Mouse (Mus musculus): ENCODE measurements around the gene Pnrc1.

The Pnrc1 gene

DNA sequence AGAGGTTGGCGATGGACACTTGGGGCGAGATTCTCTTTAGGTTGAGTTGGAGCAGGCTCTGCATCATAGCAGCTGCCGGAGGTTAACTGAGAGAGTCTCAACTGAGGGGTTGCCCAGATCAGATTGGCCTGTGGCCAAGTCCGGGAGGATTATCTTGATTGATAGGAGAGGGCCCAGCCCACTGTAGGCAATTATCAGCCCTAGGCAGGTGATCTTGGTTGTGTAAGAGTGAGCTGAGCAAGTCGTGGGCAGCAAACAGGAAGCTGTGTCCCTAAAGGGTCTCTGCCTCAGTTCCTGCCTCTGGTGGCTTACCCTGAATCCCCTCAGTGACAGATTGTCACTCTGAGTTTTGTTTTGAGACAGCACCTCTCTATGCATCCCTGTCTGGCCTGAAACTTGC lies 47.4 kb downstream of the Pnrc1 start:
- in situ Hi-C loops (cut with MboI; ENCODE audit: unreplicated experiment in 2 of 2) = no loop called here

DNA sequence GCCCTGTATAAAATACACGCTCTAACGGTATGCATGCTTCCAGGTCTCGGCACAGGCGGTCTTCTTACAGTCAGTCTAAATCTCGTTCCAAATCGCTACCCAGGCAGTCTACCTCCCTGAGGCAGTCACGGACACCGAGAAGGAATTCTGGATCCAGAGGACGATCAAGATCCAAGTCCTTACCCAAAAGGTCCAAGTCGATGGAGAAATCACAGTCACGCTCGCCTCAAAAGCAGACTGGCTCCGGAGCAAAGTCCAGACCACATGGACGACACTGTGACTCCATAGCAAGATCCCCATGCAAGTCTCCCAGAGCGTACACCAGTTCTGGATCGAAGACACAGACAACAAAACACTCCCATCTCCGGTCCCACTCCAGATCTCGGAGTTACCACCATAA lies 59.1 kb downstream of the Pnrc1 start:
- in situ Hi-C loops (cut with MboI; ENCODE audit: unreplicated experiment in 2 of 2) = no loop called here

DNA sequence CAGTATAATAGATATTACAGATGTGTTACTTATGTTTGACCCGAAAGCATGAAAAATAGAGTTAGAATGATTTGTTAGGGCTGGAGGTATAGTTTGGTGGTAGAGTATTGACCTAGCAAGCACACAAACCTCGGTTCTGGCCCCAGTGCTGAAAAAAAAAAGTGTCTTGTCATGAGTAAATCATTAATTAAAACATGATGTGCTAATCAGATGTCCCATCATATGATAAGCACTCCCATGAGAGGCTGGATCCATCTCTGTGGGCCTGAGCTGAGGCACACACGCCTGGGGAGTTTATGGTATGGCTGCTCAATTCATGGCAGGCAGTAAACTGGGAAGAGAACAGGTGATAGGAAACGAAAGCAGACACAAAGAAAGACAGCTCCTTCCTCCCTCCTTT lies 60.3 kb downstream of the Pnrc1 start:
- in situ Hi-C loops (cut with MboI; ENCODE audit: unreplicated experiment in 2 of 2) = no loop called here

DNA sequence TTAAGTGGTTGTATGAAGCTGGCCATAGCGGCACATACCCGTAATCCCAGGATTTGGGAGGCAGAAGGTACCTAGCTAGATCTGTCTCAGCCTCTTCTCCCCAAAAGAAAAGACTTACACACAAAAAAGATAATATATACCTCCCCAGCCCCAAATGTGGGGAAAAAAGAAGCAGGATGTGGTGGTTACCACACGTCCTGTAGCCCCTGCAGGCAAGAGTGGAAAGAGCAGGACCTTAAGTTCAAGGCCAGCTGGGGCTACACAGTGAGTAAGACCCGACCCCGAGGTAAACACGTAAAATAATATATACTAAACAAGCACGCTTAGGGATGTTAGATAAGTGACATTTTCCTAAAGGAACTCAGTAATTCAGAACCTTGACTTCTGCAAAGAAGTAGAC lies 62.8 kb downstream of the Pnrc1 start:
- in situ Hi-C loops (cut with MboI; ENCODE audit: unreplicated experiment in 2 of 2) = no loop called here

DNA sequence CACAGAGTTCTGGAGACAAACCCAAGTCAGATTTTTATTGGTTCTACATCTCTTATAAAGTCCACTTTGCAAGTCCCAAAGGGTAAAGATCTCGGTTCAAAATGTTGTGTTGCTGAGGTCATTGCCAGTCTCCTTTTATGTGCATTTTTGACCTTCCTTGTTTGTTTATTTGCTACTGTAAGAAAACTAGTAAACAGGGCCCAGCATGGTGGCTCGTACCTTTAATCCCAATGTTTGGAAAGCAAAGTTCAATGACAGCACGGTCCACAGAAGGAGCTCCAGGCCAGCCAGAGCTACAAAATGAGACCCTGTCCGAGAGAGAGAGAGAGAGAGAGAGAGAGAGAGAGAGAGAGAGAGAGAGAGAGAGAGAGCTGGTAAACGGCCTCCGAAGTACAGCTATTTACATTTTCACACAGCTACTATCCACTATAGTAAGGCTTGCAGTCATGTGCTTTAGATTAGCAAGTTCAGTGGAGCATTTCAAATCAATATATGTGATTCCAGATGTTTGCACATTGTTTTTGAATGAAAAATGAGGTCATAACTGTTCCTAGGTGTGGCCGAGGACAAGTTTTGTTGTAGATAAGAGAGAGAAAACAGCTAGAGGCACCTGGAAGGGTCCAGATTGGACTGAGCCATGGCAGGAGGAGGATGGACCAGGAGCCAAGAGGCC lies 65.8 kb downstream of the Pnrc1 start:
- in situ Hi-C loops (cut with MboI; ENCODE audit: unreplicated experiment in 2 of 2) = no loop called here

DNA sequence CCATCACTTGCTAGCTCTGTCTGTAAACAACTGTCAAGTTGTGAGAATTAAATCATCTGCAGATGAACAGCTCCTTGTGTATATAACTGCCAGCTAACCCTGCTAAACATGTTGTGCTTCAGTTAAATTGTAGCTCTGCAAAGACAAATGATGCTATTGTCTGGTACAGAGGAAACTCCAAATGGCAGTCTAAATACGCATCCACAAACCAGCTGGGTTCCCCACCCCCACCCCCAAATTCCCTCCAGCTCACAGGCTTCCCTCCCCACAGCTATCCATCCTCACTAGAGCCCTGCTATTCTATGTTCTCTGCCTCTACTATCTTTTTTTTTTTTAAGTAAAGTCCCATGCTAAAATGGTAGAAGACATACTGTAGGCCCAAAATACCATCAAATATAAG lies 68.1 kb downstream of the Pnrc1 start:
- in situ Hi-C loops (cut with MboI; ENCODE audit: unreplicated experiment in 2 of 2) = no loop called here

DNA sequence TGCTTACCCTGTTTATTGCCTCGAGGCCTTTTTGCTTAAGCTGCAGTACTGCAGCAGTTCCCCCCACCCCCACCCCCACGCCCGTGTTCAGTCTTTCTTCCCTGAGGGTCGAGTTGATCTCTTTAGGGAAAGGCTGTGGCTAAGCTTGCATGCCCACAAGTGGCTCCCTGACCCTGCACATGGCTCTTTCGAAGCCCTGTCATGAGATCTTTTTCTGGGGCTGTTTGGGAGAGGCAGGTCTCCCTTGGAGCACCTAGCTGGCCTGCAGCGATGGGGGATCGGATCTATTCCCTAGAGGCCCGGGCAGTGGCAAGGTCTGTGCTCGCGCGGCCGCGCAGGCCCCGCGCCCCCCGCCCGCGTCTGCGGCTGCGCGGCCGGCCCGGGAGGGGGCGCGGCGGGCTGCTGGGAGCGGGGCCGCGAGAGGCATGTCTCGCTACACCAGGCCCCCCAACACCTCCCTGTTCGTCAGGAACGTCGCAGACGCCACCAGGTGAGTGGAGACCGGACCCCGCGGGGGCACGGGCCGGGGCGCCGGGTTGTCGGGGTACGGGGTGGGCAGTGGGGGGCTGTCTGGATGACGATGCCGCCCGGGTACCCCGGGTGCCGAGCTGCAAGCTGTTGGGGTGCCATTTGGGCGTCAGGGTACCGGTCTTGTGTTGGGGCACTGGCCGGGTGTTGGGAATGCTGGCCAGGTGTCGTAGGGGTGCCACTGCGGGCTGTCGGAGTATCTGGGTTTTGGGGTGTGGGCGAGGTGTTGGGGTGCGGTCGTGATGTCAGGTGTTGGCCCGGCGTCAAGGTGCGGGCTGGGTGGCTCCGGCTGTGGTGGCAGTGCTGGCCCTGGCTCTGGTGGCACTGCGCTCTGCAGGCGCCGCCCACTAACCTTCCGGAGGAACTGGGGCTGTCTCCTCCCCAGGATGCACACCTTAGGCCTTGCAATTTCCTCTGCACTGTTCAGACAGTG lies 80.8 kb downstream of the Pnrc1 start, which contains the start of gene Srsf12:
Gene Srsf12, plus strand, starts transcription at position 111 of the 961 bp plus-strand sequence.
- in situ Hi-C loops (cut with MboI; ENCODE audit: unreplicated experiment in 2 of 2) = no loop called here

DNA sequence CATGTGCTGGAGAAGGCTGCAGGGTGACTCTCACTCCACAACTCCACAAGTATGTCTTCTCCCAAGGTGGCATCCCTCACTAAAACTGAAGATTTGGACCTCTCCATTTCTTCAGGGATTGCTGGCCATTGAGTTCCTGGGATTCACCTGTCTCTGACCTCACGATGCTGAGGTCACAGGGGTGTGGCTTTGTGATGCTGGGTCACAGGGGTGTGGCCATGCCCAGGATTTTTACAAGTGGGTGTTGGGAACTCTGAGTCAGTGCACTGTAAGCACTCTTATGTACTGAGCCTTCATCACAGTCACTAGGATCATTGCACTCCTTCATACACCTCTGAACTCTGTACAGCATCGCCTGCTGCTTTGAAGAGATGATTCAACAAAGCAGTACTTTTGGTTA lies 82.4 kb downstream of the Pnrc1 start:
- in situ Hi-C loops (cut with MboI; ENCODE audit: unreplicated experiment in 2 of 2) = no loop called here

DNA sequence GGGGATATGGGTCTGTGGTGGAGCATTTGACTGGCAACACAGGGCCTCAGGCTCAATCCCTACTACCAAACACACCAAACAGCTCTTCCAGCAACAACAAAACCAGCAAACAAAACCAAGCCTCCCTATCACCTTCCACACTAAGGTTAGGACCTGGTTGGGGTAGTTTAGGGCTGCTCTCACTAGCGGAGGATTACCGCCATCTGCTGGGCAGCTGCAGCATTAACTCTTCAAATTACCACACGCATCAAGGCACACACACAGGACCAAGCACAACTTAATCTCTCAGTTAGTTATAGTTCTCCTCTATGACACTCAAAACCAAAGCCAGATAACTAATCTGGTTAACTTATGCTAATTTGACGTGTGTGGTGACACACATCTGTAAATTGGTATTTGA lies 85.3 kb downstream of the Pnrc1 start:
- in situ Hi-C loops (cut with MboI; ENCODE audit: unreplicated experiment in 2 of 2) = no loop called here

DNA sequence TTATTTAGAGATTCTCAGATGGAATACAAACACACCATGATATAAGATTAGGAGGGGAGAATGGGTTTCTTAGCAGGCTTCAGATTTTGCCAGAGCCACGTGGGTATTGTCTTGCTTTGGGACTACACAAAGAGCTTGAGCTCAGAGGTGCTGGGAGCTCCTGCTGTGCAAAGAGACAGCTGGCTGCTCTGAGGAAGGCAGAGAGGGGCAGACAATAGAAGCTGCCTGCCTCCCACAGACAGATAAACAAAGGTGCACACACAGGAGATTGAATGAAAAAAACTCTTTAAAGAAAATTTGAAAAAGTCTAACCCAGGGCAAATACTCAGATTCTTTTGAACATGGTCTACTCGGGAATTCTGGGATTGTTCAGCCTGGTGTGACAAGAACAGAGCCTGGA lies 91.8 kb downstream of the Pnrc1 start:
- in situ Hi-C loops (cut with MboI; ENCODE audit: unreplicated experiment in 2 of 2) = no loop called here
